Mouse (Mus musculus) inflammation-experienced regulatory T-cells, adult 6 months (primary cell): ENCODE results near the gene Megf8. TPM values are rescaled to one million over a fixed set of nuclear protein-coding genes. Genes with fewer than 3 reads are reported as not detected.

Source experiments
- ATAC-seq: one replicate; pipeline ENCODE4 v1.8.0; 2017
- polyA plus RNA-seq, 3 experiments: library from polyadenylated mRNA; unstranded; fragments of 100-300 nt; shearing (Covaris generic); gene quantifications; one replicate each; pipeline ENCODE4 v1.2.1; 2017

Gene Megf8
- polyA plus RNA-seq, 3 experiments from 2014 or later = 0.13 to 0.31 TPM; not detected in 1

GRCm38 (mm10) chr7:25339329-25339728 lies 22.4 kb downstream of the Megf8 start:
- ATAC-seq = no peak

- ATAC-seq = no peak
These were observed 24.2 kb downstream of the Megf8 start for GRCm38 (mm10) chr7:25341000-25341784.

- no peak for ATAC-seq
These were observed 31.9 kb downstream of the Megf8 start for GRCm38 (mm10) chr7:25348861-25349260.

- ATAC-seq = no peak
These were observed 41.8 kb downstream of the Megf8 start for GRCm38 (mm10) chr7:25358721-25359206.

DNA sequence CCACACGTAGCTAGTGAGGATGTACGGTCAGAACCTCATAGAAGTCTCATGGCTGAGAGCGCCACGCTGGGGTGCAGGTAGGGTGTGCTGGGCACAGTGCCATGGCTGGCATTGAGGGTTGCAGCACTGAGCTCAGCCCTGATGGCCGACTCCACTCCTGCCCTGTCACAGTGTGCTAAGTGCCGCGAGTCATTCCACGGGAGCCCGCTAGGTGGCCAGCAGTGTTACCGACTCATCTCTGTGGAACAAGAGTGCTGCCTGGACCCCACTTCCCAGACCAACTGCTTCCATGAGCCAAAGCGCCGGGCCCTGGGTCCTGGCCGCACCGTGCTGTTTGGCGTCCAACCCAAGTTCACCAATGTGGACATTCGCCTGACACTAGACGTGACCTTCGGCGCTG lies 46.2 kb downstream of the Megf8 start:
- ATAC-seq = no peak

GRCm38 (mm10) chr7:25363632-25364031 lies 46.7 kb downstream of the Megf8 start:
- ATAC-seq = no peak

GRCm38 (mm10) chr7:25365937-25366625 lies 49.1 kb downstream of the Megf8 start:
- ATAC-seq = no peak

- ATAC-seq = no peak
These were observed 50.8 kb downstream of the Megf8 start for GRCm38 (mm10) chr7:25367632-25368293.

- no peak for ATAC-seq
These were observed 51.4 kb downstream of the Megf8 start for GRCm38 (mm10) chr7:25368333-25368732.

- no peak for ATAC-seq
These were observed 52.2 kb downstream of the Megf8 start, which contains the start of gene Cnfn for GRCm38 (mm10) chr7:25369058-25369749. Cnfn (minus strand) TSS chr7:25369724.

GRCm38 (mm10) chr7:25372441-25372840 lies 55.5 kb downstream of the Megf8 start:
- no peak for ATAC-seq

- ATAC-seq = no peak
These were observed 59.6 kb downstream of the Megf8 start for GRCm38 (mm10) chr7:25376556-25376955.

GRCm38 (mm10) chr7:25377100-25377700 lies 60.2 kb downstream of the Megf8 start:
- no peak for ATAC-seq

DNA sequence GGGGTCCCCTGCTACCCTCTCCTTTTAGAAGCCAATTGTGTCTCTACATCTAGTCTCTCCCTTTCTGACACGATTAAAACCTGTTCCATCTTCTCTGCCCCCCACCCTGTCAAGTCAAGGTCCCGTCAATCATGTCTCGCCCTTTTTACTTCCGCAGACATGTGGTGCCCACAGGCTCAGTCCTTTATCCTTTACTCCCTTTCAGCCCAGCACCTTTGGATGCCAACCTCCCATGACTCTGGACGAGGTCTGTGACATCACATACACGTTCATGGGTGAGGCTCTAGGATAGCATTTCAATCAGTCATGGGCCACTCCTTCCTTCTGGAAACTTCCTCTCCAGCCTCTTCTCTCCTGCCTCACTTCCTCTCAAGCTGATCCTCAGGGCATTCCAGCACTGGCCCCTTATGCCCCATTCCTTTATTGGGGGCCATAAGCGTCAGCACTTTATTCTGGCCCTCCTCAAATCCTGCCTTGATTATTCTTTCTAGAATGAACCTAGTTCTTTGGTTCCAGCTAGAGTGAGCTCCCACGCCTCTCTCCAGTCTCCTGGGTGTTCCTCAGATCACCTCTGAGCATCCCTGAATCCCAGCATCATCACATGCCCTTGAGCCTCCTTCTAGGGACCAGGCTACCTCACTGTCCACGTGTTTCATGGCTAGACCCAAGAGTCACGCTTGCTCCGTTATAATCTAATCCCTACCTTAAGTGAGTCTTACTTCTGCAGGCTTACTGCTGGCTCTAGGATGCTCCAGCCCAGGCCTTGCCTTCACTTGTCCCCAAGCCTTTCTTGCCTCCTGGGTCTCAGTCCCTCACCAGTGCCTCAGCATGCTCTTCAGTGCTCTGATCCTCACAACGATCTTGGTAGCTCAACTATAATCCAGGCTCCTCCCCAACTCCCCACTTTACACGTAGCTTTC lies 61.5 kb downstream of the Megf8 start:
- ATAC-seq = no peak

GRCm38 (mm10) chr7:25379551-25380351 lies 62.8 kb downstream of the Megf8 start:
- peak; percentile 97 for ATAC-seq

- no peak for ATAC-seq
These were observed 63.7 kb downstream of the Megf8 start for GRCm38 (mm10) chr7:25380392-25381283.

GRCm38 (mm10) chr7:25381284-25381680 lies 64.3 kb downstream of the Megf8 start:
- ATAC-seq = no peak

- ATAC-seq = no peak
These were observed 65.6 kb downstream of the Megf8 start for GRCm38 (mm10) chr7:25382541-25382940.

DNA sequence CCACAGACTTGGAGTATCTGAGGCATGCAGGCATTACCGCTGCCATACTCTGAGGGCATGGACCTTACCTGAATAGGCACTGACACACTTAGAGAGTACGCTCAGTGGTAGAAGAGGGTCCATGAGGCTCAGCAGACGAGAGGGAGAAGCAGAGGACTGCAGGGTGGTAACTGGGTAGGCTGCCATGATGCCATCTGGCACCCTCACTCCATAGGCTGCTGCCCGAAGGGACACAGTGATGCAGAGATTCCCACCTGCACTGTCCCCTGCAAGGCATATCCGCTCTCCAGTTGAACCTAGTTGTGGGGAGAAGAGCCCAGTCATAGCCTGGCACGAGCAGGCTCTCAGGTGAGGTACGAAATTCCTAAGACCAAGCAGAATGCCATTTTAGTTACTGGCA lies 66.4 kb downstream of the Megf8 start:
- no peak for ATAC-seq
